Mouse (Mus musculus): ENCODE results near the gene Casq1. TPM values are rescaled to one million over a fixed set of nuclear protein-coding genes. Genes with fewer than 3 reads are reported as not detected.

The Casq1 gene
- polyA plus RNA-seq, 1 experiment, result not detected

- Histone ChIP-seq H3K4me1 (ENCODE audit: control insufficient read depth, insufficient read depth, low read length) (no peaks in the 10 kb centered on the region), H3K4me3 (ENCODE audit: insufficient read depth, low read length) (no peak overlapping the region), H3K27ac (ENCODE audit: insufficient read depth, low read length) (no peak overlapping the region)
- TF ChIP-seq POLR2A (IDR thresholded peaks at IDR 0.05; ENCODE audit: low read depth, low read length) (no peak), CTCF (IDR thresholded peaks at IDR 0.05; ENCODE audit: borderline replicate concordance, insufficient read depth, low read length) (no peak)
Observed at GRCm38 (mm10) chr1:172167911-172168310, 51.8 kb downstream of the Casq1 start.

- TF ChIP-seq POLR2A (IDR thresholded peaks at IDR 0.05; ENCODE audit: low read depth, low read length) (no peak), CTCF (IDR thresholded peaks at IDR 0.05; ENCODE audit: borderline replicate concordance, insufficient read depth, low read length) (no peak)
- no peaks in the 10 kb centered on the region for H3K4me1 ChIP-seq (ENCODE audit: control insufficient read depth, insufficient read depth, low read length)
- H3K4me3 ChIP-seq (ENCODE audit: insufficient read depth, low read length), result no peak overlapping the region
- no peak overlapping the region for H3K27ac ChIP-seq (ENCODE audit: insufficient read depth, low read length)
Observed at GRCm38 (mm10) chr1:172162959-172163358, 56.7 kb downstream of the Casq1 start.

GRCm38 (mm10) chr1:172162009-172162408 lies 57.7 kb downstream of the Casq1 start:
- Histone ChIP-seq H3K4me3 (ENCODE audit: insufficient read depth, low read length) (no peak overlapping the region), H3K27ac (ENCODE audit: insufficient read depth, low read length) (no peak overlapping the region), H3K4me1 (ENCODE audit: control insufficient read depth, insufficient read depth, low read length) (no peaks in the 10 kb centered on the region)
- TF ChIP-seq POLR2A (IDR thresholded peaks at IDR 0.05; ENCODE audit: low read depth, low read length) (no peak), CTCF (IDR thresholded peaks at IDR 0.05; ENCODE audit: borderline replicate concordance, insufficient read depth, low read length) (no peak)

- no peak overlapping the region for H3K27ac ChIP-seq (ENCODE audit: insufficient read depth, low read length)
- no peak overlapping the region for H3K4me3 ChIP-seq (ENCODE audit: insufficient read depth, low read length)
- TF ChIP-seq CTCF (IDR thresholded peaks at IDR 0.05; ENCODE audit: borderline replicate concordance, insufficient read depth, low read length), result no peak
- TF ChIP-seq POLR2A (IDR thresholded peaks at IDR 0.05; ENCODE audit: low read depth, low read length), result no peak
Observed at GRCm38 (mm10) chr1:172160508-172160907, 59.2 kb downstream of the Casq1 start.

GRCm38 (mm10) chr1:172159970-172160369 lies 59.7 kb downstream of the Casq1 start:
- Histone ChIP-seq H3K4me3 (ENCODE audit: insufficient read depth, low read length) (no peak overlapping the region), H3K27ac (ENCODE audit: insufficient read depth, low read length) (no peak overlapping the region), H3K4me1 (ENCODE audit: control insufficient read depth, insufficient read depth, low read length) (no peaks in the 10 kb centered on the region)
- TF ChIP-seq POLR2A (IDR thresholded peaks at IDR 0.05; ENCODE audit: low read depth, low read length) (no peak), CTCF (IDR thresholded peaks at IDR 0.05; ENCODE audit: borderline replicate concordance, insufficient read depth, low read length) (no peak)

More at GRCm38 (mm10) chr1:172160508-172160907, 59.2 kb downstream of the Casq1 start:
- H3K4me1 ChIP-seq (ENCODE audit: control insufficient read depth, insufficient read depth, low read length), result no peaks in the 10 kb centered on the region

Other genes starting within 250 kb of the Casq1 start
- 9.1 and 12.3 TPM in 2 replicates for gene Vangl2, start 191.4 kb downstream of the Casq1 start, polyA plus RNA-seq (2011; ENCODE audit: insufficient read length, low read depth, missing spikeins)
- not detected in 2 replicates for gene Nhlh1, start 162.3 kb downstream of the Casq1 start, polyA plus RNA-seq (2011; ENCODE audit: insufficient read length, low read depth, missing spikeins)
- 369 and 398 TPM in 2 replicates for gene Copa, start 137.3 kb downstream of the Casq1 start, polyA plus RNA-seq (2011; ENCODE audit: insufficient read length, low read depth, missing spikeins)
- 122 and 145 TPM in 2 replicates for gene Ncstn, start 137.1 kb downstream of the Casq1 start, polyA plus RNA-seq (2011; ENCODE audit: insufficient read length, low read depth, missing spikeins)
- 88.3 and 98.7 TPM in 2 replicates for gene Pex19, start 93.1 kb downstream of the Casq1 start, polyA plus RNA-seq (2011; ENCODE audit: insufficient read length, low read depth, missing spikeins)
- 73.1 and 83.4 TPM in 2 replicates for gene Dcaf8, start 71.8 kb downstream of the Casq1 start, polyA plus RNA-seq (2011; ENCODE audit: insufficient read length, low read depth, missing spikeins)
- 140 and 154 TPM in 2 replicates for gene Pea15a, start 13.1 kb downstream of the Casq1 start, polyA plus RNA-seq (2011; ENCODE audit: insufficient read length, low read depth, missing spikeins)
- not detected in 2 replicates for gene Atp1a4, start 38.5 kb upstream of the Casq1 start, polyA plus RNA-seq (2011; ENCODE audit: insufficient read length, low read depth, missing spikeins)
- gene Igsf8, start 41.8 kb upstream of the Casq1 start, polyA plus RNA-seq (2011; ENCODE audit: insufficient read length, low read depth, missing spikeins), result 49.8 and 55.6 TPM in 2 replicates
- gene Atp1a2, start 78.2 kb upstream of the Casq1 start, polyA plus RNA-seq (2011; ENCODE audit: insufficient read length, low read depth, missing spikeins), result 0.39 TPM in 1 of 2 replicates, not detected in the other
- not detected in 2 replicates for gene Kcnj9, start 109.5 kb upstream of the Casq1 start, polyA plus RNA-seq (2011; ENCODE audit: insufficient read length, low read depth, missing spikeins)
- gene Kcnj10, start 121.3 kb upstream of the Casq1 start, polyA plus RNA-seq (2011; ENCODE audit: insufficient read length, low read depth, missing spikeins), result 0.08 and 0.91 TPM in 2 replicates
- gene Pigm, start 156.7 kb upstream of the Casq1 start, polyA plus RNA-seq (2011; ENCODE audit: insufficient read length, low read depth, missing spikeins), result 11.5 and 12.9 TPM in 2 replicates